Mouse (Mus musculus): ENCODE measurements around the gene Hspa8.
A peak's percentile ranks its signal among the peaks of the same experiment; 100 is the strongest.
"Not testable (repeated sequence)": the region's sequence is repeated elsewhere in the genome, so short reads cannot be mapped to it uniquely, and the experiment has no call there.

Hspa8 gene

GRCm38 (mm10) chr9:40784374-40784967, 16.3 kb upstream of the Hspa8 start:
- no peak for DNase-seq

GRCm38 (mm10) chr9:40785452-40785851, 15.3 kb upstream of the Hspa8 start:
- DNase-seq, result no peak

GRCm38 (mm10) chr9:40786820-40787219, 14.0 kb upstream of the Hspa8 start:
- not testable (repeated sequence) for DNase-seq

- DNase-seq, result no peak
These were observed 8.7 kb upstream of the Hspa8 start for GRCm38 (mm10) chr9:40791864-40792633.

- DNase-seq, result no peak
These were observed 7.2 kb upstream of the Hspa8 start for GRCm38 (mm10) chr9:40793581-40793980.

- DNase-seq, result no peak
These were observed 6.5 kb upstream of the Hspa8 start for GRCm38 (mm10) chr9:40794251-40794650.

- DNase-seq, result no peak
These were observed 5.9 kb upstream of the Hspa8 start for GRCm38 (mm10) chr9:40794926-40795325.

- DNase-seq, result no peak
These were observed 5.2 kb upstream of the Hspa8 start for GRCm38 (mm10) chr9:40795562-40795961.

- DNase-seq, result no peak
These were observed 4.7 kb upstream of the Hspa8 start for GRCm38 (mm10) chr9:40796054-40796453.

GRCm38 (mm10) chr9:40798247-40798960, 2.4 kb upstream of the Hspa8 start:
- DNase-seq, result no peak

GRCm38 (mm10) chr9:40799112-40799511, 1.7 kb upstream of the Hspa8 start:
- DNase-seq, result no peak

- DNase-seq, result peak; percentile 73
These were observed 815 bp upstream of the Hspa8 start for GRCm38 (mm10) chr9:40799837-40800501.

GRCm38 (mm10) chr9:40801614-40802532, 1.1 kb downstream of the Hspa8 start:
- peak; percentile 72 for DNase-seq

- DNase-seq, result not testable (repeated sequence)
These were observed 1.7 kb downstream of the Hspa8 start for GRCm38 (mm10) chr9:40802533-40802875.

GRCm38 (mm10) chr9:40804576-40804975, 3.8 kb downstream of the Hspa8 start:
- not testable (repeated sequence) for DNase-seq

GRCm38 (mm10) chr9:40805263-40805662, 4.5 kb downstream of the Hspa8 start:
- DNase-seq, result peak; percentile 81

- no peak for DNase-seq
These were observed 5.9 kb downstream of the Hspa8 start for GRCm38 (mm10) chr9:40806440-40807288.

- no peak for DNase-seq
These were observed 6.6 kb downstream of the Hspa8 start for GRCm38 (mm10) chr9:40807289-40807920.

- DNase-seq, result no peak
These were observed 7.5 kb downstream of the Hspa8 start for GRCm38 (mm10) chr9:40808061-40808906.

- DNase-seq, result no peak
These were observed 8.1 kb downstream of the Hspa8 start for GRCm38 (mm10) chr9:40808907-40809280.

All from layer of hippocampus, adult 9-11 months (tissue).